Mouse (Mus musculus): Measurements from ENCODE around the gene Sppl3. TPM values are rescaled to one million over a fixed set of nuclear protein-coding genes. Genes with fewer than 3 reads are reported as not detected.

Sppl3 gene
- total RNA-seq, 2 experiments from 2014 or later: 75.2 to 76.2 TPM

DNA sequence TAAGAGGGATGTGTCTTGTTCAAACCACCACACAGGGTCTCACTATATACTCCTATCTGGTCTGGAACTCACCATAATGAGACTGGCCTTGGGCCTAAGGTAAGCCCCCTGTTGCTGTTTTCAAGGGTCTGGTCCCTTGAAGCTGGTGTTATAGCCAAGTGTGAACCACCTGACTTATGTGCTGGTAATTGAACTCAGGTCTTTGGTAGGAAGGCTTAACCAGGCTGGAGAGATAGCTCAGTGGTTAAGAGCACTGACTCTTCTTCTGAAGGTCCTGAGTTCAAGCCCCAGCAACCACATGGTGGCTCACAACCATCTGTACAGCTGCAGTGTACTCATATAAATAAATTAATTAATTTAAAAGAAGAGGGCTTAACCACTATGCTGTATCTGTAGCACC lies 34.0 kb upstream of the Sppl3 start:
- Histone ChIP-seq H3K27ac (no peak overlapping the region), H3K4me3 (no peak overlapping the region)
- no peak for DNase-seq (ENCODE audit: low spot score in 2 of 2)
- TF ChIP-seq CTCF (conservative IDR thresholded peaks at IDR 0.05): no peak

DNA sequence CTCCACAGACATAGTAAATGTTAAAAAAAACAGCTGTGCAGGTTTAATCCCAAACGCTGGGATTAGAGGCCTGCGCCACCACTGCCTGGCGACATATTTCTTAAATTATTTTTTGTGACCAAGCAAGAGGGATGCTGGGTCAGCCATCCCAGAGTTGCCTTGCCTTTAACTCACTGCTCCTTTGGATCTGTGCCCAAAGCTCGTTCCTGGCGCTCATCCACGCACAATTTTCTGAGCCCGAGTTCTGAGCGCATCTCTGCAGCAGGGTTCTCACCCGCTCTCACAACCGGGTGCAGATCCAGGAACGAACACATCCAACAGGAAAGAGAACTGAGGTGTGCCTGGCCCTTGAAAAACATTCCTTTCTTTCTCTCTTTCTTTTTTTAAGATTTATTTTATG lies 32.5 kb upstream of the Sppl3 start:
- no peak for TF ChIP-seq CTCF (conservative IDR thresholded peaks at IDR 0.05)
- Histone ChIP-seq H3K4me3 (no peak overlapping the region), H3K27ac (no peak overlapping the region)
- no peak for DNase-seq (ENCODE audit: low spot score in 2 of 2)

DNA sequence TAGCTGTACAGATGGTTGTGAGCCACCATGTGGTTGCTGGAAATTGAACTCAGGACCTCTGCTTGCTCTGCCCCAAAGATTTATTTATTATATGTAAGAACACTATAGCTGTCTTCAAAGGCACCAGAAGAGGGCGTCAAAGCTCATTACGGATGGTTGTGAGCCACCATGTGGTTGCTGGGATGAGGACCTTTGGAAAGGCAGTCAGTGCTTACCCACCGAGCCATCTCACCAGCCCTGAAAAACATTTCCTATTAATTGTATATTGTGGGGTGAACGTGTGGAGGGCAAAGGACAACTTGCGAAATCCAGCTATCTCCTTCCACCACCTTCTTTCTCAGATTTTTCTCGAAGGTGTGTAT lies 32.1 kb upstream of the Sppl3 start:
- Histone ChIP-seq H3K27ac (no peak overlapping the region), H3K4me3 (peak overlapping the region; percentile 54)
- TF ChIP-seq CTCF (conservative IDR thresholded peaks at IDR 0.05): no peak
- DNase-seq (ENCODE audit: low spot score in 2 of 2): peak in 1 of 2 experiments; percentile 22

DNA sequence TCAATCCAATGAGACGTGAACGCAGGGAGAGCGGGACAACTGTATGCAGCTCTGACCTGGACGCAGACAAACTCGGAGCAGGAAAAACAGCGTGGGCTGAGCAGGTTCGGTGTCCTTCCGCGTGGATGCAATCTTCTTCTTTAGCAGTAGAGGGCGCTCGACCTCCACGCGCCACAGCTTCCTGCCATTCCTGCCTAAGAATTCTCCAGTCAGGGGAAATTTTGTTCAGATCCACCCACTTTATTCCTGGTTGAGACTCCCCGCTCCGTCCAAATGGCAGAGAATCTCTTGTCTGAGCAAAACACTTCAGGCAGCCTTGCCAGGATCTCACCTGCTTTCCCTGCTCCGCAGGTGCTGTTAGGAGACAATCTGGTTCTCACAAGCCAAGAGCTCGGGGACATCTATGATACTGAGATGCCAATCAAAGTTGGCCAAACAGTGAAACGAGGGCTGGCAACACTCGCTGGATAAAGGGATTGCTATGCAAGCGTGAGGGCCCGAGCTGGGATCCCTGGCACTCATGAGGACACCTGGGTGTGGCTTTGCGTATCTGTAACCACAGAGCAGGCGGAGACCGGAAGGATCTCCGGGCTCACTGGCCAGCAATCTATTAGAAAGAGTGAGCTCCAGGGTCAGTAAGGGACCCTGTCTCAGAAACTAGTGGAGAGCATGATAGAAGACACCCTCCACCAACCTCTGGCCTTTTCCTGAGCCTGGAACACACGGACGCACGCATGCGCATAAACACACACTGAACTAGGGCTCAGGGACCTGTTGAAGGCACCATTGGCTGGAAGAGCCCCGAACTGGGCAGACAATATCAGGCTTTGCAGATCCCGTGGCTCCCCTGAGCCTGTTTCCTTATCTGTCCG lies 31.5 kb upstream of the Sppl3 start:
- Histone ChIP-seq H3K4me3 (peak overlapping the region; percentile 54), H3K27ac (no peak overlapping the region)
- DNase-seq (ENCODE audit: low spot score in 2 of 2): peak; percentile 78 to 82
- peak; percentile 90 for TF ChIP-seq CTCF (conservative IDR thresholded peaks at IDR 0.05)

DNA sequence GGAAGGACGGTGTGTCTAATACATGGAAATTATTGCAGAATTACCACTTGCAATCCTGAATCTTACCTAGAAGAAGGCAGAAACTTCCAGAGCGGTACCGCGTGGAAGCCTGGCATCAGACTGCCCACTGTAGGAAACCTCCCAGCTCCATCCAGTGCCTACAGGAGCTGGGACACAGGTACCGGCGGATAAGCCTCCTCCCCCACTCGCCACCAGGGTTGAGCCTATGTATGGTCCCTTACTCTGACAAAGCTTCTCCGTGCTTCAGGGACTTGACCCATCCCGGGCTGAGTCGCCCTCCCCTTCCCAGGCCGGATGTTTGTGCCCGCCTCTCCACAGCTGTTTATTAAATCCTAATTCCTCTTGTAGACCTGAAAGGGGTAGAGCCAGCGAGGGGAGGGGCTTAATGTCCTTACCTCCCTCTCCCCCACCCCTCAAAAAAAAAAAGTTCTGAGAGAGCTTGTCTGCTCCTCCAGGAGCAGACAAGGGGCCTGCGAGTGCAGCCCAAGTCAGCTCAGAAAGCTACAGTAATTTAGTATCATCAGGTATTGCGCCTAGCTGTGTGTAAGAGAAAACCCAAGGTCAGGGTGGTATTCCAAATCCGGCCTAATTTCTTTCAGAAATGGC lies 30.7 kb upstream of the Sppl3 start:
- no peak for DNase-seq (ENCODE audit: low spot score in 2 of 2)
- no peak for TF ChIP-seq CTCF (conservative IDR thresholded peaks at IDR 0.05)
- H3K4me3 ChIP-seq: peak overlapping the region; percentile 54
- no peak overlapping the region for H3K27ac ChIP-seq

DNA sequence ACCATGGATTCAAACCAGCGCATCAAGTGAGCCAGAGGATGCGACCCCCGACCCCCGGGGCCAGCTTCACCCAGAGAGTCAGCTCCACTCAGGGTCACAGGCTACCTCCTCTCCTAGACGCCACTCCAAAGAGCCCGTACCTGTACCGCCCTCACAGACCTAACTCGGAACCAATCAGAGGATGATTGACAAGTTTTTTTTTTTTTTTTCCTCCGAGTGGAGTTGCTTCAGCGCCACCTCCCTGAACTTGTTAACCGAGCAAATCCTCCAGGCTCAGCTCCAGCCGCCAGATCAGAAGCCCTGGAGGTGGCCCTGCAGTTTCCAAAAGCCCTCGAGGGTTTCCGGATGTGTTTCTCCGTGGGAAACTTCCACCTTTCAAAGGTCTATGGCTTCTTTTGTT lies 28.9 kb upstream of the Sppl3 start:
- no peak overlapping the region for H3K27ac ChIP-seq
- no peak overlapping the region for H3K4me3 ChIP-seq
- TF ChIP-seq CTCF (conservative IDR thresholded peaks at IDR 0.05): no peak

DNA sequence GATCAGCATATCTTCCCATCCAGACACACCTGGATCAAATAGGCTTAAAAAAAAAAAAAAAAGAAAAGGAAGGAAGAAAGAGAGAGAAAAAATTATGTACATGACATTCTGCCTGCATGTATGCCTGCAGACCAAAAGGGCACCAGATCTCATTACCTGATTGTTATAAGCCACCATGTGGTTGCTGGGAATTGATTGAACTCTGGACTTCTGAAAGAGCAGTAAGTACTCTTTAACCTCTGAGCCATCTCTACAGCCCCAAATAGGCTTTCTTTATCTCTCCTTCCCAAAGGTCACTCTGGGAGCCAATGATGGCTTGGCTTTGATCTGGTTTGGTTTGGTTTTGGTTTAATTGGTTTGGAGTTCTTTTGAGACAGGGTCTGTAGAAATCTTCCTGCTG lies 25.9 kb upstream of the Sppl3 start:
- Histone ChIP-seq H3K27ac (no peak overlapping the region), H3K4me3 (no peak overlapping the region)
- no peak for DNase-seq (ENCODE audit: low spot score in 2 of 2)
- TF ChIP-seq CTCF (conservative IDR thresholded peaks at IDR 0.05): no peak

More for the DNA sequence above, 28.9 kb upstream of the Sppl3 start:
- DNase-seq (ENCODE audit: low spot score in 2 of 2): no peak

DNA sequence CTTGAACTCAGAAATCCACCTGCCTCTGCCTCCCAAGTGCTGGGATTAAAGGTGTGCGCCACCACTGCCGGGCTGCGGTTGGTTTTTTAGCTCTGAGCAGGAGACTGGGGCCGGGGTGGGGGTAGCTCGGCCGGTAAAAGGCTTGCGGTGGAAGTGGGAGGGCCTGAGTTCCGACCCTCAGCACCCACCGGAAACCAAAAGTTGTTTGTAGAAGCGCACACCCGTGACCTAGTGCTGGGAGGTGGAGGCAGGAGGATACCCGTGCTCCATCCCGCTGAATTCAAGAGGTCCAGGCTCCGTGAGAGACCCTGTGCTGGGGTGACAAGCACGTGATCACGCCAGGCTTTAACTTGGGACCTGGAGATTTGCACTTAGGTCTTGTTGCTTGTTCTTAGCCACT lies 14.5 kb upstream of the Sppl3 start:
- TF ChIP-seq CTCF (conservative IDR thresholded peaks at IDR 0.05): no peak
- H3K4me3 ChIP-seq: no peak overlapping the region
- H3K27ac ChIP-seq: no peak overlapping the region
- no peak for DNase-seq (ENCODE audit: low spot score in 2 of 2)

DNA sequence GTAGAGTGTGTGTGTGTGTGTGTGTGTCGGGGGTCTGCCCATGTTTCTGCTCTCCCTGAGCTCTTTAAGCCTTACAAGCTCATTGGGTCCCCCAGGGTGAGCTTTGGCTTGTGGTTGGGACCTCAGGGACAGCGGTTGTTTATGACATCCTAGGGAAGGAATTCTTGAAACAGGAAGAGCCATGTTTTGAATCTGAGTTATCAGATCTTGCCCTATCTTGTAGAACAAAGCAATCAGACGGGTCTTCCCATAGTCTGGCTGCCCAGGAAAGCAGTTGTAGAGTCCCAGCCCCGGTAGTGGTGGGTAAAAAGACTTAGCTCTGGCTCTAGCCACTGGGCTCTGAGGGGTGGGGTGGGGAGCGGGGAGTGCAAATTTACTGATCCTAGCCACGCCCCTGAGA lies 13.6 kb upstream of the Sppl3 start:
- H3K4me3 ChIP-seq: no peak overlapping the region
- H3K27ac ChIP-seq: no peak overlapping the region
- DNase-seq (ENCODE audit: low spot score in 2 of 2): no peak
- no peak for TF ChIP-seq CTCF (conservative IDR thresholded peaks at IDR 0.05)

DNA sequence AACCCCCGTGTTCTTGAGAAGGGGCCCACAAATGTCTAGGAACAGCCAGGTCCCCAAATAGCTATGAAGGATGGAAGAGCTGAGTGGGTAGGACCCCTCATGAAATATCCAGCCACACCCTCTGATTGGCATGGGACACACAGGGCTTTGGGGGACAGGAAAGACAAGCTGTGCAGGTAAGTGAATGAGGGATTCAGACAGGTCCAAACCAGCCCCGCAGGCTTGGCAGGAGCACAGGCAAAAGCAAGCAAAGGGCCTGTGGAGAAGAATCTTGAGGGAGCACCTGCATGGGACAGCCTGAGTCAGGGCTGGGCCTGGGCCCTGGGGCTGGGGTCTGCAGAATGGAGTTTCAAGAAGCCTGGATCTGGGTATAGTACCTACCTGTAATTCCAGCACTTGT lies 10.4 kb upstream of the Sppl3 start:
- Histone ChIP-seq H3K27ac (no peak overlapping the region), H3K4me3 (no peak overlapping the region)
- no peak for TF ChIP-seq CTCF (conservative IDR thresholded peaks at IDR 0.05)
- DNase-seq (ENCODE audit: low spot score in 2 of 2): no peak

DNA sequence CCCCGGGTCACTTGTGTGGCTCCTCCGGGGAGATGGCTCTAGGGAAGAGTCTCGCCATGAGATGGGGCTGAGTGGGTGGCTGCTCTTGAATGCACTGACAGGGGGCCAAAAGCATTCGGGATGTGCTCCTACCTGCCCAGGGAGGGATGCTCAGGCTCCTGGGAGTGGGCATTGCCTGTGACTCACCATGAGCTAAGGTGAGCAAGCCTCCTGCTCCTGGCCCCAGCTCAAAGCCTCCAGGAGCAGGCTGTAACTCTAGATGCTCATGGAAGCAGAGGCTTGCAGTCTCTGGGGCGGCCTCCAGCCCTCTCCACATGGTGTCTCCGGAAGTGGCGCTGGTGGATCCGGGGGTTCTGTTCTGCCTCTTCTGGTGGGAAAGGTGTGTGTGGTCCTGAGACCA lies 9.5 kb upstream of the Sppl3 start:
- DNase-seq (ENCODE audit: low spot score in 2 of 2): no peak
- no peak overlapping the region for H3K4me3 ChIP-seq
- TF ChIP-seq CTCF (conservative IDR thresholded peaks at IDR 0.05): no peak
- no peak overlapping the region for H3K27ac ChIP-seq

DNA sequence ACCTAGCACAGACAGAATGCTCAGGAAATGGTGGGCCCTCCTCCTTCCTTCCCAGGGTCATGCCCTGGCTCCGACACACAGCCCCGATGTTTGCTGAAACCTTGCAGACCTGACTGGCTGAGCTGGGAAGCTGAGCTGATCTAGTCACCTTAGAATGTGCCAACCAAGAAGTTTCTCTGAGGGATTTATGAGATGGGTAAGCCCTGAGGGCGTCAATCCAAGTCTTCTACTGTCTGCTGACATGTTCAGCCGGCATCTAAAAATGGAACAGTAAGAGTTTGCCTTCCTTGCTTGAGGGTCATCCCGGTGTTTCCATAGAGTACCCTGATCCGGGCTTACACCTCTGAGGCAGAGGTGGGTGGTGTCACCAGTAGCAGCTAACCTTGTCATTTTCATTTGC lies 8.2 kb upstream of the Sppl3 start:
- no peak for DNase-seq (ENCODE audit: low spot score in 2 of 2)
- Histone ChIP-seq H3K27ac (no peak overlapping the region), H3K4me3 (no peak overlapping the region)
- TF ChIP-seq CTCF (conservative IDR thresholded peaks at IDR 0.05): no peak

DNA sequence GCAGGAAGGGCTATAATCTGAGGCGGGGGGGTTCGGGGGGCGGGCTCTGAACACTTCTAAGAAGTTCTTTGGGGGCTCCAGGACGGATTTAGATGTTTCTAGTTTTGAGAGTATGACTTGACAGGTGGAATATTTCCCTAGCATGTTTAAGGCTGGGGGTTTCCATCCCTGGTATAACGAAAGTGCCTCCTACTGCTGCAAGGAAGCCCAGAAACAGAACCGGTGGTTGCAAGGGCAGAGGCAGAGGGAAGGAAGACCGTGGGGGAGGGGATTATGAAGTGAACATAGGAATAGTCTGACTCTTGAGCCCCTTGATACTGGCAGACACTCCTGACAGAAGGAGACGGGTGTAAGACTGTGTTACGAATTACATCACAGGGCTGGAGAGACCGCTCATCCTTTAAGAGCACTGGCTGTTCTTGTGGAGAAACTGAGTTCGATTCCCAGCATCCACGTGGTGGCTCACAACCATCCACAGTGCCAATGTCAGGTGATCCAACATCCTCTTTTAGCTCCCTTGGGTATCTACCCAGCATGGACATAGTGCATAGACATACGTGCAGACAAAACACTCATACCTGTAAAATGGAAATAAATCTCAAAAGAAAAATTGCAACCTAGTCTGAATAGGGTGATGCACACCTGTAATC lies 7.6 kb upstream of the Sppl3 start:
- Histone ChIP-seq H3K4me3 (no peak overlapping the region), H3K27ac (no peak overlapping the region)
- TF ChIP-seq CTCF (conservative IDR thresholded peaks at IDR 0.05): no peak
- no peak for DNase-seq (ENCODE audit: low spot score in 2 of 2)

Data from layer of hippocampus, adult 2 months (tissue).